Mouse (Mus musculus) CH12.LX (cell line): Measurements from ENCODE around the gene Slc35f6. TPM values are rescaled to one million over a fixed set of nuclear protein-coding genes. Genes with fewer than 3 reads are reported as not detected.
A peak's percentile ranks its signal among the peaks of the same experiment; 100 is the strongest.

Experiments
- DNase-seq: peaks from one replicate; pipeline ENCODE4 v3.0.0-alpha.2; 2013; ENCODE audit errors: extremely low read depth
- H3K27ac ChIP-seq: 2 replicates; pipeline ENCODE4 v1.5.1; 2012; ENCODE audit warnings: low read depth, mild to moderate bottlenecking, control low read depth, moderate library complexity; ENCODE audit not compliant: insufficient read depth
- H3K27me3 ChIP-seq: replicated peaks from 2 replicates; pipeline ENCODE3; 2012; ENCODE audit warnings: inconsistent platforms
- H3K36me3 ChIP-seq, 2 experiments: replicated peaks in 1 of 2; 2 replicates each; pipeline versions ENCODE3 to v1.6.1; 2012; ENCODE audit warnings: inconsistent platforms in 1 of 2, low read length in 1 of 2, mild to moderate bottlenecking in 1 of 2, mixed read lengths in 1 of 2, moderate library complexity in 1 of 2; ENCODE audit not compliant: control insufficient read depth in 1 of 2, insufficient read depth in 1 of 2
- H3K4me1 ChIP-seq, 2 experiments: 2 replicates each; pipeline ENCODE4 v1.6.1; 2012; ENCODE audit warnings: inconsistent platforms in 1 of 2, moderate library complexity in 1 of 2; ENCODE audit not compliant: insufficient read depth in 2 of 2, control insufficient read depth in 1 of 2
- H3K4me2 ChIP-seq: 2 replicates; pipeline ENCODE4 v1.6.1; 2012; ENCODE audit warnings: low read depth, mild to moderate bottlenecking, control low read depth; ENCODE audit not compliant: poor library complexity, insufficient read depth, severe bottlenecking
- H3K4me3 ChIP-seq, 3 experiments: fragments of 150-350 bp in 1 of 3; sonication (generic) in 1 of 3; replicated peaks in 1 of 3; 2 replicates each; pipeline versions ENCODE3 to v1.5.1; 2011 to 2012; ENCODE audit warnings: low read depth in 2 of 3, low read length in 2 of 3, mild to moderate bottlenecking in 2 of 3, moderate library complexity in 2 of 3, control low read depth in 1 of 3, improper control_type of control experiment in 1 of 3, inconsistent platforms in 1 of 3, mixed read lengths in 1 of 3; ENCODE audit not compliant: poor library complexity in 1 of 3
- H3K79me2 ChIP-seq: replicated peaks from 2 replicates; pipeline ENCODE4 v1.6.1; 2012; ENCODE audit warnings: mild to moderate bottlenecking, moderate library complexity; ENCODE audit not compliant: control insufficient read depth, poor library complexity, insufficient read depth, severe bottlenecking; ENCODE audit errors: extremely low read depth
- H3K9ac ChIP-seq: 2 replicates; pipeline ENCODE4 v1.6.1; 2012; ENCODE audit warnings: low read depth, mild to moderate bottlenecking, control low read depth, moderate library complexity; ENCODE audit not compliant: insufficient read depth
- H3K9me3 ChIP-seq: replicated peaks from 2 replicates; pipeline ENCODE3; 2012; ENCODE audit warnings: low read length, inconsistent platforms, mixed read lengths
- BHLHE40 ChIP-seq: IDR thresholded peaks from 2 replicates; pipeline ENCODE4 v1.6.1; 2011; ENCODE audit warnings: mild to moderate bottlenecking, low read depth, low read length, improper control_type of control experiment
- CHD1 ChIP-seq: IDR thresholded peaks from 2 replicates; pipeline ENCODE4 v1.6.1; 2012; ENCODE audit warnings: low read depth, low read length, improper control_type of control experiment, inconsistent platforms
- CHD2 ChIP-seq: IDR thresholded peaks from 2 replicates; pipeline ENCODE4 v1.6.1; 2011; ENCODE audit warnings: low read length, improper control_type of control experiment
- CTCF ChIP-seq, 2 experiments: IDR thresholded peaks in 1 of 2; conservative IDR thresholded peaks in 1 of 2; 2 replicates each; pipeline ENCODE4 v1.5.1; 2011 to 2012; ENCODE audit warnings: low read depth in 2 of 2, low read length in 2 of 2, improper control_type of control experiment in 1 of 2, inconsistent platforms in 1 of 2, mild to moderate bottlenecking in 1 of 2, moderate library complexity in 1 of 2
- ELF1 ChIP-seq: IDR thresholded peaks from 2 replicates; pipeline ENCODE4 v1.6.1; 2014; ENCODE audit warnings: low read depth, mild to moderate bottlenecking, inconsistent platforms, low read length, improper control_type of control experiment
- EP300 ChIP-seq: IDR thresholded peaks from 2 replicates; pipeline ENCODE4 v1.6.1; 2011; ENCODE audit warnings: low read length, improper control_type of control experiment
- ETS1 ChIP-seq: conservative IDR thresholded peaks from 2 replicates; pipeline ENCODE4 v1.6.1; 2012; ENCODE audit warnings: low read depth, mild to moderate bottlenecking, inconsistent platforms, low read length, improper control_type of control experiment, moderate library complexity
- HCFC1 ChIP-seq: IDR thresholded peaks from 2 replicates; pipeline ENCODE4 v1.6.1; 2012; ENCODE audit warnings: low read depth, mild to moderate bottlenecking, inconsistent platforms, low read length, improper control_type of control experiment
- IRF4 ChIP-seq: IDR thresholded peaks from 2 replicates; pipeline ENCODE4 v1.6.1; 2014; ENCODE audit warnings: low read depth, mild to moderate bottlenecking, inconsistent platforms, low read length, improper control_type of control experiment
- JUND ChIP-seq: conservative IDR thresholded peaks from 2 replicates; pipeline ENCODE4 v1.6.1; 2011; ENCODE audit warnings: low read depth, low read length, improper control_type of control experiment
- MAFK ChIP-seq: IDR thresholded peaks from 2 replicates; pipeline ENCODE4 v1.6.1; 2011; ENCODE audit warnings: low read length, improper control_type of control experiment; ENCODE audit not compliant: insufficient replicate concordance
- MAX ChIP-seq: IDR thresholded peaks from 2 replicates; pipeline ENCODE4 v1.6.1; 2011; ENCODE audit warnings: low read length, improper control_type of control experiment
- MAZ ChIP-seq: IDR thresholded peaks from 2 replicates; pipeline ENCODE4 v1.6.1; 2012; ENCODE audit warnings: low read depth, mild to moderate bottlenecking, inconsistent platforms, low read length, improper control_type of control experiment, moderate library complexity
- MYC ChIP-seq: IDR thresholded peaks from 2 replicates; pipeline ENCODE4 v1.6.1; 2011; ENCODE audit warnings: low read depth, mild to moderate bottlenecking, improper control_type of control experiment, low read length
- NELFE ChIP-seq: IDR thresholded peaks from 2 replicates; pipeline ENCODE4 v1.6.1; 2011; ENCODE audit warnings: low read depth, low read length, improper control_type of control experiment
- NRF1 ChIP-seq: IDR thresholded peaks from 2 replicates; pipeline ENCODE4 v1.6.1; 2014; ENCODE audit warnings: low read depth, mild to moderate bottlenecking, inconsistent platforms, low read length, improper control_type of control experiment, moderate library complexity
- POLR2AphosphoS2 ChIP-seq: IDR thresholded peaks from 2 replicates; pipeline ENCODE4 v1.6.1; 2011; ENCODE audit warnings: low read depth, low read length, improper control_type of control experiment
- RCOR1 ChIP-seq: conservative IDR thresholded peaks from 2 replicates; pipeline ENCODE4 v1.6.1; 2012; ENCODE audit warnings: low read depth, mild to moderate bottlenecking, inconsistent platforms, low read length, improper control_type of control experiment
- SIN3A ChIP-seq: IDR thresholded peaks from 2 replicates; pipeline ENCODE4 v1.6.1; 2012; ENCODE audit warnings: low read length, improper control_type of control experiment, inconsistent platforms
- SMC3 ChIP-seq: IDR thresholded peaks from 2 replicates; pipeline ENCODE4 v1.6.1; 2011; ENCODE audit warnings: low read depth, low read length, improper control_type of control experiment
- TBP ChIP-seq: conservative IDR thresholded peaks from 2 replicates; pipeline ENCODE4 v1.6.1; 2011; ENCODE audit warnings: low read depth, low read length, improper control_type of control experiment
- TCF12 ChIP-seq: IDR thresholded peaks from 2 replicates; pipeline ENCODE4 v1.6.1; 2014; ENCODE audit warnings: low read depth, mild to moderate bottlenecking, inconsistent platforms, low read length, improper control_type of control experiment
- UBTF ChIP-seq: IDR thresholded peaks from 2 replicates; pipeline ENCODE4 v1.6.1; 2012; ENCODE audit warnings: low read depth, mild to moderate bottlenecking, inconsistent platforms, low read length, improper control_type of control experiment, moderate library complexity
- USF2 ChIP-seq: conservative IDR thresholded peaks from 2 replicates; pipeline ENCODE4 v1.6.1; 2011; ENCODE audit warnings: low read depth, low read length, improper control_type of control experiment
- ZC3H11A ChIP-seq: IDR thresholded peaks from 2 replicates; pipeline ENCODE4 v1.6.1; 2012; ENCODE audit warnings: low read depth, mild to moderate bottlenecking, inconsistent platforms, low read length, improper control_type of control experiment
- ZMIZ1 ChIP-seq: IDR thresholded peaks from 2 replicates; pipeline ENCODE4 v1.6.1; 2012; ENCODE audit warnings: low read depth, mild to moderate bottlenecking, inconsistent platforms, low read length, improper control_type of control experiment
- ZNF384 ChIP-seq: IDR thresholded peaks from 2 replicates; pipeline ENCODE4 v1.6.1; 2012; ENCODE audit warnings: low read depth, low read length, improper control_type of control experiment, inconsistent platforms
- dilution Hi-C: fragments of 300-500 bp; cut with MboI; formaldehyde crosslinking; loops from 2 replicates; pipeline ENCODE4 v1.14.3; 2020; ENCODE audit warnings: low sequenced_read_pairs; ENCODE audit not compliant: extremely low pct_unique_long_range_greater_than_20kb, extremely low pct_ligation_motif_present
- in situ Hi-C: fragments of 300-500 bp; cut with MboI; formaldehyde crosslinking; loops from 3 replicates; pipeline ENCODE4 v1.14.3; 2019; ENCODE audit warnings: low sequenced_read_pairs, low pct_ligation_motif_present, low pct_unique_long_range_greater_than_20kb, mixed read lengths
- polyA plus RNA-seq: library from polyadenylated mRNA; unstranded; fragments of >175 nt; gene quantifications from 2 replicates; pipeline ENCODE4 v1.2.1, GENCODE M21; 2012; ENCODE audit warnings: low read depth; ENCODE audit not compliant: insufficient read length
- total RNA-seq, 2 experiments: library from RNA; depleted of rRNA; stranded (reverse); fragments of 300-350 nt in 1 of 2; fragments of >200 nt in 1 of 2; gene quantifications; 2 replicates each; pipeline ENCODE4 v1.2.3; 2012 to 2014

Slc35f6 gene
- total and polyA plus RNA-seq, 3 experiments: 8.9 to 9.5 (median 9.0) TPM

- H3K4me2 ChIP-seq: no peak overlapping the region
- H3K79me2 ChIP-seq: no peaks in the 10 kb centered on the region
- H3K27me3 ChIP-seq: no peaks in the 10 kb centered on the region
- H3K27ac ChIP-seq: no peak overlapping the region
- peaks cover 5 to 33% of the 10 kb centered on the region in 2 experiments; a peak in 3 of 4 replicates for H3K4me1 ChIP-seq
- dilution Hi-C loops: loop anchor here (25.0 kb wide), 1 partner anchor 100 kb away; the partner anchor contains the start of gene Cib4
- DNase-seq: no peak
- in situ Hi-C loops: loop anchor here (5.0 to 10.0 kb wide), 2 partner anchors 120 to 422 kb away; no protein-coding TSS in a partner anchor
- no peaks in the 10 kb centered on the region for H3K9me3 ChIP-seq
- TF ChIP-seq TBP (no peak), CTCF (conservative IDR thresholded peaks at IDR 0.05 in 1 of 2, IDR thresholded peaks at IDR 0.05 in 1 of 2; ENCODE audit: low read depth in 2 of 2, low read length in 2 of 2) (no peak), NELFE (no peak), HCFC1 (no peak), IRF4 (no peak), ETS1 (no peak), RCOR1 (no peak), ELF1 (no peak), CHD1 (no peak), MAX (no peak), USF2 (no peak), UBTF (no peak), MAFK (no peak), BHLHE40 (no peak), JUND (no peak), EP300 (no peak), ZMIZ1 (no peak), MYC (no peak), TCF12 (no peak), POLR2AphosphoS2 (no peak)
- H3K4me3 ChIP-seq: no peak overlapping the region
- no peak overlapping the region for H3K9ac ChIP-seq
- no peaks in the 10 kb centered on the region for H3K36me3 ChIP-seq
Observed at GRCm38 (mm10) chr5:30636994-30637393, 10.7 kb upstream of the Slc35f6 start.

GRCm38 (mm10) chr5:30638041-30638440, 9.7 kb upstream of the Slc35f6 start:
- no peak overlapping the region for H3K4me2 ChIP-seq
- H3K4me1 ChIP-seq: peaks cover 5 to 33% of the 10 kb centered on the region in 2 experiments; a peak in 3 of 4 replicates
- no peaks in the 10 kb centered on the region for H3K79me2 ChIP-seq
- in situ Hi-C loops: loop anchor here (5.0 to 10.0 kb wide), 2 partner anchors 121 to 423 kb away; no protein-coding TSS in a partner anchor
- no peak for TF ChIP-seq CHD2
- TF ChIP-seq SMC3: peak; percentile 99
- TF ChIP-seq NRF1: peak; percentile 22; the same call in 1 of the 2 replicates
- peak; percentile 63 to 98 for TF ChIP-seq CTCF (conservative IDR thresholded peaks at IDR 0.05 in 1 of 2, IDR thresholded peaks at IDR 0.05 in 1 of 2; ENCODE audit: low read depth in 2 of 2, low read length in 2 of 2)
- no peak for TF ChIP-seq ZNF384
- 0 out of 2 replicates have a peak, but pooled peaks have one; percentile 24 for TF ChIP-seq SIN3A
- TF ChIP-seq BHLHE40: 0 out of 2 replicates have a peak, but pooled peaks have one; percentile 24
- peak; percentile 92 for TF ChIP-seq ZC3H11A
- TF ChIP-seq NELFE: peak; percentile 22; the same call in 1 of the 2 replicates
- peak; percentile 45; the same call in 1 of the 2 replicates for TF ChIP-seq IRF4
- no peak for TF ChIP-seq MAZ
- TF ChIP-seq, all 38 proteins: peak for 8
- Histone ChIP-seq H3K9me3 (no peaks in the 10 kb centered on the region), H3K27me3 (peaks cover 2% of the 10 kb centered on the region), H3K36me3 (no peaks in the 10 kb centered on the region), H3K27ac (no peak overlapping the region), H3K4me3 (no peak overlapping the region), H3K9ac (no peak overlapping the region)
- DNase-seq: peak; percentile 76
- dilution Hi-C loops: loop anchor here (25.0 kb wide), 1 partner anchor 101 kb away; the partner anchor contains the start of gene Cib4
